Mouse (Mus musculus): ENCODE data around the gene Zfp827.

Zfp827 gene

GRCm38 (mm10) chr8:79027977-79028487 is at the start of gene Zfp827:
Gene Zfp827, plus strand, starts transcription at chr8:79028437.
- DNase-seq (ENCODE audit: low spot score): peak; percentile 86

- DNase-seq (ENCODE audit: low spot score): no peak
These were observed 23.9 kb upstream of the Zfp827 start for GRCm38 (mm10) chr8:79004341-79004740.

GRCm38 (mm10) chr8:79015061-79015460 is 13.2 kb upstream of the Zfp827 start:
- no peak for DNase-seq (ENCODE audit: low spot score)

DNA sequence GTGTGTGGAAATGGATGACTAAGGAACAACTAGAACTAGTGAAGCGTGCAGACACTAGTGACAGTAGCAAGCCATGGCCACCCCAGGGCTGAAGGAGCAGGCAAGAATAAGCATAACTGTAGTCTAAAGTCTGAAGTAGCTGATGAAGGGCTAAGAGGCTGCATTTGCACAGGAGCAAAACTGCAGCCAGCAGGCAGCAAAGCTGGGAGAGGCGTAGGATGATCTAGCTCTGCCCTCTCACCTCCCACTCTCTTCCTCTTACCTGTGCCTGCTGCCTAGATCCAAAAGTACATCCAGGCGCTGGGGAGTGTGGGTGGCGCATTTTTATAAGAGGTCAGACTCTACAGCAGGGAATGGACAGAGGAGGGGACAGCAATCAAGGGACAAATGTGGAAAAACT is 12.2 kb upstream of the Zfp827 start:
- no peak for DNase-seq (ENCODE audit: low spot score)

DNA sequence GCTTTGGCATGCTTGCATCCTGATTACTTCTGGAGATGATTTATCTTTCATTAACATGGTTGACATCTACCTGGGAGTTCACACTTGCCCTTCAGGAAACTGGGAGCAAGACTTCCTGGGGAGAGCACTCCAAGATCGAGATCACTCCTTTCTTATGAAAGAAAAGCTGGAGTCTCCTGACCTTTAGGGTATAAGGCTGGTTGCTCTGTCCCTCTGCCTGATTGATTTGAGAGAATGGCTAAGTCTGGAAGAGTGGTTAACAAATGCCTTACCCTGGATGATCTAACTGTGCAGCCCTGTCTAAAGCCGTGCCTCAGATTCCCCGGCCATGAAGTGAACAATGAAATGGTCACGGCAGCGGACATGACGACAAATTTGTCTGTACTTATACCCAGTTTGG is 11.7 kb upstream of the Zfp827 start:
- no peak for DNase-seq (ENCODE audit: low spot score)

GRCm38 (mm10) chr8:79023922-79024321 is 4.3 kb upstream of the Zfp827 start:
- no peak for DNase-seq (ENCODE audit: low spot score)

GRCm38 (mm10) chr8:79027319-79027718 is 918 bp upstream of the Zfp827 start:
- no peak for DNase-seq (ENCODE audit: low spot score)

GRCm38 (mm10) chr8:79028541-79029395 is 531 bp downstream of the Zfp827 start:
- DNase-seq (ENCODE audit: low spot score): peak; percentile 62

- peak; percentile 76 for DNase-seq (ENCODE audit: low spot score)
These were observed 1.4 kb downstream of the Zfp827 start for GRCm38 (mm10) chr8:79029396-79030325.

GRCm38 (mm10) chr8:79030326-79031265 is 2.4 kb downstream of the Zfp827 start:
- peak; percentile 70 for DNase-seq (ENCODE audit: low spot score)

- no peak for DNase-seq (ENCODE audit: low spot score)
These were observed 9.3 kb downstream of the Zfp827 start for GRCm38 (mm10) chr8:79037532-79037931.

GRCm38 (mm10) chr8:79037991-79038390 is 9.8 kb downstream of the Zfp827 start:
- DNase-seq (ENCODE audit: low spot score): no peak

GRCm38 (mm10) chr8:79041429-79041828 is 13.2 kb downstream of the Zfp827 start:
- DNase-seq (ENCODE audit: low spot score): no peak

GRCm38 (mm10) chr8:79042252-79042651 is 14.0 kb downstream of the Zfp827 start:
- DNase-seq (ENCODE audit: low spot score): no peak

GRCm38 (mm10) chr8:79044673-79045072 is 16.4 kb downstream of the Zfp827 start:
- no peak for DNase-seq (ENCODE audit: low spot score)

GRCm38 (mm10) chr8:79046659-79047058 is 18.4 kb downstream of the Zfp827 start:
- DNase-seq (ENCODE audit: low spot score): no peak

GRCm38 (mm10) chr8:79048388-79049005 is 20.3 kb downstream of the Zfp827 start:
- DNase-seq (ENCODE audit: low spot score): no peak

- no peak for DNase-seq (ENCODE audit: low spot score)
These were observed 26.0 kb downstream of the Zfp827 start for GRCm38 (mm10) chr8:79054222-79054621.

- DNase-seq (ENCODE audit: low spot score): no peak
These were observed 28.9 kb downstream of the Zfp827 start for GRCm38 (mm10) chr8:79057179-79057578.

GRCm38 (mm10) chr8:79059361-79059760 is 31.1 kb downstream of the Zfp827 start:
- DNase-seq (ENCODE audit: low spot score): no peak

- DNase-seq (ENCODE audit: low spot score): no peak
These were observed 31.9 kb downstream of the Zfp827 start for GRCm38 (mm10) chr8:79060013-79060609.

All from retina, embryonic 14.5 days (tissue).